Mouse (Mus musculus) adrenal gland, adult 18-20 months (tissue): Measurements from ENCODE around the gene Plin1. TPM values are rescaled to one million over a fixed set of nuclear protein-coding genes. Genes with fewer than 3 reads are reported as not detected.

Experiments
- total RNA-seq, 2 experiments: library from RNA; stranded (reverse); gene quantifications; 1 replicate in 1 of 2; 2 replicates in 1 of 2; pipeline ENCODE4 v1.2.3; 2021

Plin1 gene
- total RNA-seq, 2 experiments from 2014 or later = 490 to 1,137 TPM

Other genes starting within 250 kb of the Plin1 start
- 10 to 100 TPM; 13.8 to 22.0 TPM for gene Rhcg, start 115.2 kb downstream of the Plin1 start, total RNA-seq
- under 1 TPM; 0.07 to 0.13 TPM for gene Ticrr, start 72.7 kb downstream of the Plin1 start, total RNA-seq
- 1 to 10 TPM; 2.3 to 2.5 TPM for gene Kif7, start 17.2 kb downstream of the Plin1 start, total RNA-seq
- gene Pex11a, start 10.2 kb upstream of the Plin1 start, total RNA-seq = 10 to 100 TPM; 55.5 to 61.1 TPM
- 1 to 10 TPM; 1.8 to 2.5 TPM for gene Wdr93, start 10.3 kb upstream of the Plin1 start, total RNA-seq
- not detected for gene Mesp1, start 60.9 kb upstream of the Plin1 start, total RNA-seq
- gene Mesp2, start 77.8 kb upstream of the Plin1 start, total RNA-seq = under 1 TPM; 0.36 to 0.90 TPM
- 10 to 100 TPM in 1 of 2 experiments, 1 to 10 TPM in 1; 6.8 to 15.4 TPM for gene Anpep, start 128.2 kb upstream of the Plin1 start, total RNA-seq
- gene Ap3s2, start 187.7 kb upstream of the Plin1 start, total RNA-seq = 10 to 100 TPM; 20.0 to 25.7 TPM
- 10 to 100 TPM; 12.8 to 14.7 TPM for gene Arpin, start 202.5 kb upstream of the Plin1 start, total RNA-seq